Comparison of ENCODE assay signal across 27 mouse cellular contexts in genomic region chr17:26779471-26779870, GRCm38 (mm10).
"Had no signal": no experiment of that assay in that cellular context is flagged by ENCODE, and none has a peak within 500 bp of the region (broad histone marks: within the 10 kb centered on the region; RNA-seq: fewer than 3 reads in every experiment).

No protein-coding gene starts in this region.

- H3K27ac ChIP-seq: gastrocnemius, adult 2 months; heart, adult 2 months; heart, embryonic 15.5 days; hindbrain, embryonic 13.5 days; hindbrain, embryonic 15.5 days; hindbrain, postnatal 0 days; kidney, embryonic 15.5 days; kidney, postnatal 0 days; limb, embryonic 13.5 days; limb, embryonic 15.5 days; liver, embryonic 12.5 days; liver, embryonic 14.5 days had no signal

- ATAC-seq: hindbrain, postnatal 0 days; liver, embryonic 12.5 days had no signal

- H3K27me3 ChIP-seq: heart, embryonic 13.5 days; heart, embryonic 15.5 days; hindbrain, embryonic 13.5 days; hindbrain, embryonic 15.5 days; kidney, embryonic 15.5 days; limb, embryonic 13.5 days; limb, embryonic 15.5 days; liver, embryonic 12.5 days had no signal

- DNase-seq: gastrocnemius, adult 2 months; gastrocnemius, postnatal 14 days; gastrocnemius, postnatal 36 days; heart, adult 11 months; heart, adult 2 months; heart, postnatal 14 days; heart, postnatal 36 days; kidney, adult 11 months; kidney, adult 2 months; kidney, adult 9 months; kidney, postnatal 14 days; kidney, postnatal 36 days; layer of hippocampus, adult 9-11 months; layer of hippocampus, postnatal 36 days; left cerebral cortex, postnatal 4 days had no signal

- H3K4me3 ChIP-seq: gastrocnemius, adult 2 months; heart, adult 2 months; heart, embryonic 13.5 days; heart, embryonic 15.5 days; hindbrain, embryonic 13.5 days; hindbrain, embryonic 15.5 days; kidney, embryonic 15.5 days; limb, embryonic 13.5 days; limb, embryonic 15.5 days; liver, embryonic 12.5 days had no signal

- H3K4me2 ChIP-seq: heart, embryonic 11.5 days; hindbrain, embryonic 13.5 days; hindbrain, embryonic 15.5 days; limb, embryonic 15.5 days had no signal

- H3K9ac ChIP-seq: heart, embryonic 15.5 days; hindbrain, embryonic 13.5 days; hindbrain, embryonic 15.5 days; kidney, embryonic 15.5 days; limb, embryonic 13.5 days; limb, embryonic 15.5 days; liver, embryonic 12.5 days; liver, embryonic 14.5 days had no signal

- H3K9me3 ChIP-seq: heart, embryonic 13.5 days; heart, embryonic 15.5 days; hindbrain, embryonic 13.5 days; hindbrain, embryonic 15.5 days; kidney, embryonic 15.5 days; limb, embryonic 13.5 days; limb, embryonic 15.5 days; liver, embryonic 12.5 days had no signal
